Mouse (Mus musculus): ENCODE data around the gene Hyal5. TPM values are rescaled to one million over a fixed set of nuclear protein-coding genes. Genes with fewer than 3 reads are reported as not detected.

Hyal5 gene
- total RNA-seq (2021), result not detected
- long read RNA-seq, experiment 1, result 0 reads
- long read RNA-seq, experiment 2, result 0 reads

- no peak for DNase-seq
- intact Hi-C loops (cut with DNase I), result no loop called here
Observed at GRCm38 (mm10) chr6:24857697-24858096, at the start of gene Hyal5. TSS of gene Hyal5 (plus strand) at chr6:24857997.

DNA sequence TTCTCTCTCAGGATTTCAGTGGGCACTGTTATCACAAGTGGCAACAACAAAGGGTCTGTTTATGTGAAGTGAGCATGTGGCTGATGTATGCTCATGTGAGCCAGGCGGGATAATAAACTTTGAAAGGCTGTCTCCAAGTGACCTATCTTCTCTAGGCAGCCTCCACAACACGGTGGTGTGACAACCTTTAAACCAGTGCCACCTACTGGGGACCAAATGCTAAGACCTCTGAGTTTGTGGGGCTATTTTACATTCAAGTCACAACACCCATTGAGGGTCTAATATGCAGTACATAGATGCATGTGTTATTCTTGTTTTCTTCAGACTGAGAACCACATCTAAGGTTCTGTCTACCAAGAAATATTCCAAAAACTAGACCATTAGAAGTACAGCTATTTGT is 35.7 kb upstream of the Hyal5 start:
- DNase-seq, result no peak
- intact Hi-C loops (cut with DNase I), result no loop called here

DNA sequence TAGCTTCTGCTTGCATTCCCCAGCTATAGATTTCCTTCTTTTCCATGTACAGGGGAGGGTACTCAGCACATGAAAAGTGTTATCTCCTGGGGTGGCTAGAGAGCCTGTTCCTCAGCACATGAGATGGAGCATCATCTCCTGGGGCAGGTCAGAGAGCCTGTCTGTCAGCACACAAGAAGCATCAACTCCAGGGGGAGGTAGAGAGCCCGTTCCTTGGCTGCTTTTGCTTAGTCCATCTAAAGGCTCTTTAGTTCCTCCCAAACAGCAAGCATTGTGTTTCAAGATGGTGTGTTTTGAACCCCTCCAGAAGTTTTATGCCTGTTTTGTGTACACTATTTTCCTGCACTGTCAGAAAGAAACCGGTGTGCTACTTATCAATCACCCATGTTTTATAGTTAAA is 2.5 kb downstream of the Hyal5 start:
- DNase-seq, result no peak
- intact Hi-C loops (cut with DNase I), result no loop called here

DNA sequence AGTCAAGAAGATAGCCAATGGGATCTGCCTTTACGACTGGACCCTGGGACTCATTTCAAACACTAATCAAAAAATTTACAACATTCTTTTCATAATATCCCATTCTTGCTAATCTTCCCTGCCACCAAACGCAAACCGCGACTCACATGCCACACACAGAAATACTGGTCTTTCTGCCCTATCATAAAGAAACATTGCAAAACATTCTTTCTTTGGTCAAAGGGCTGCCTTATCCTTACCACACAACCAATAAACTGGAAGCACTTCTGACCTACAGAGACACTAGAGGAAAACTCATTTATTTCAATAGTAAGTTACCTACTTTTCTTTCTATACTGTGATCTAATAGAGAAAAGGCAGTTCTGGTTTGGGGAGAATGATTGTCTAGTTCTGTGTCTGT is 5.9 kb downstream of the Hyal5 start:
- intact Hi-C loops (cut with DNase I), result no loop called here
- no peak for DNase-seq

DNA sequence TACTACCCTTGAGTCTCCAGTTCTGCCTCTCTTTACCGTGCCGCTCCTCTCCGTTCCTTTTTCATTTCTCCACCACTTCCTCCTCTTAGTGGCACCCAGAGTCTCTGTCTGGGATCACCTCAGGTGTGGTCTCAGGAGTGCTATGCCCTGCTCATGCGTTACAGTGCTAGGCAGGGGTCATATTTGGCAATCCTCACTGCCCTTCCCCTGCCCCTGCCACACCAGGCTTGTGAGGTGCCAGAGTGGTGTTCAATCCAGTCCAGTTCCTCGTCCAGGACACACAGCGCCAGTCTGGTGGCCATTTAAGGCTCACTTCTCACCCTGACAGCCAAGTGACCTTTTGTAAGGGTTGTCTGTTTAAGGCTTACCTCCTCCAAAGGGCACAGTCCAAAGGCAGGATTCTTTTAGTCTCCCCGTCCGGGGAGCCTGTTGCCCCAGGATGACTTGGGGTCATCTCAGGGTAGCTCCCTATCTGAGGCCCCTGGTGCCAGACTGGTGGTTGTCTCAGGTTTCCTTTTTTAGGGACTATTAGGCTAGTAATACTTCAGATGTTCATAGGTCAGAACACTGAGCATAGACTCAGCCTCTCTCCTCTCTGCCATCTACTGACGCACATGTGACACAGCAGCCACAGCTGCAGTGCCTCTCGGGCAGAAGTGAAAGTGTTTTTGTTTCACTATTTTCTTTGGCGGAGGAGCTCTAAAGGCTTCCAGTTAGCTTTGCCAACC is 36.5 kb downstream of the Hyal5 start:
- DNase-seq, result peak in 1 of 2 experiments; percentile 10
- intact Hi-C loops (cut with DNase I), result loop anchor here (10.0 kb wide), 1 partner anchor 170 kb away; no protein-coding TSS in a partner anchor

- intact Hi-C loops (cut with DNase I), result loop anchor here (10.0 kb wide), 1 partner anchor 170 kb away; no protein-coding TSS in a partner anchor
- DNase-seq, result no peak
Observed at GRCm38 (mm10) chr6:24894874-24895183, 37.0 kb downstream of the Hyal5 start.

GRCm38 (mm10) chr6:24905101-24905500 is 47.3 kb downstream of the Hyal5 start:
- no peak for DNase-seq
- intact Hi-C loops (cut with DNase I), result no loop called here

- DNase-seq, result no peak
- intact Hi-C loops (cut with DNase I), result no loop called here
Observed at GRCm38 (mm10) chr6:24907824-24908223, 50.0 kb downstream of the Hyal5 start.

DNA sequence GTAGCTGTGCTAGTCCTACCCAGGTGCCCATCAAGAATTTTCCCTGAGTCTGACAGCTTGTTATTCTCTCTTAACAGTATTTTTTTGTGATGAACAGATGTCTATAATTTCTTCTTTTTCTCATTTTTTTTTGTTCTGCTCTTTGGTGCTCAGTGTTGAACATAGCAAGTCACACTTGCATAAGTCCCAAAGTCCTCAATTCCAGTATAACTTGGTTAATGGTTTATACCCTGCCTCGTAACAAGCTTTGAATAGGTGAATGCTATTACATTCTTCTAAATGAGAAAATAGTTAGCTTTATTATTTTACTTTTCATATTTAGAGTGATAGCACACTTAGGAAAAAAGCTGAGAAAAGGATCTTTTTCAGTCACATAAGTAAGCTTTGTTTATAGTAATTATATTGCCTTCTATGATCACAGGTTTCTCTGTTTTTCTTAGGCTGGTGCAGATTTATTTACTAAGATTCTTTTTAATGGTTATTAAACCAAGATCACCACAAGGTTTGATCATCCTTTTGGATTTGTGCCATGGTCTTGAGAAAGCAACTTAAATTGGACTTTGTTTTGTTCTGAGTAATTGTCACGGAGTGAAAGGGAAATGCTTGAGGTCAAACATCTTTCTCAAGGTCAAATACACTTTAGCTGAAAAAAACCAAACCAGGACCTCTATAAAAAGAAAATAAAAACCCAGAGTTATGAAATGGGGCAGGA is 52.4 kb downstream of the Hyal5 start:
- DNase-seq, result no peak
- intact Hi-C loops (cut with DNase I), result no loop called here

DNA sequence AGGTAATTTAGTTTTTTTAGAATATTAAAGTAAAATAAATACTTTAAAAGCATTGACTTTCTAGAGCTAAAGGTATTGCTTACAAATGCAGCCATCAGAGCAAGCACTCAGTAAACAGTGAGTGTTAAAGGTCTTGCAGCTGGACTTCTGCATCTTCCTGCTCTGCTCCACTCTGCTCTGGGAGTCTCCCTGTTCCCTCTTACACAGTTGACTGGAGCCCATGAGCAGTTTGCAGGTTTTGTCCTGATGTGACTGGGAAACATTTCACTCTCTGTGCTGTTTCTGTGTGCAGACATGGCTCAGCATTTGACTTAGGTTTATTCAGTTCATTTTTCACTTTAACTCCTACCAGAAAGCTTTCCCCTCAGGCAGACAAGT is 52.9 kb downstream of the Hyal5 start:
- no peak for DNase-seq
- intact Hi-C loops (cut with DNase I), result no loop called here

DNA sequence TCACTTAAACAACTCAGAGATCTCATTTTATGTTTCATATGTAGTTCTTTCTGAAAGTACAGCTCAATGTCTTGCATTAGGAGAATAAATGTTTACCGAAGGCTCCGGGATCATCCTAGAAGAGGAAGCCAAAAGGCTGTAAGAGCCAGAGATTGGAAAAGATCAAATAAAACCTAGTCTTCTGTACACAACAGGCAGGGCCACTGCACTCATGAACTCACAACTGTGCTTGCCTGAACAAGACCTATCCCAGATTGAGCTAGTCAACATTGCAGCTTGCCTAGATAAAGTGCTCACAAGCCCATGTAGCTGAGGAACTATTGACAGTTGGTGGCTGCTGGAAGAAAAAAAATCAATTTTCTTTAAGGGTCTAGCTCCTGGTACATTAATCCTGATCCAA is 55.8 kb downstream of the Hyal5 start:
- intact Hi-C loops (cut with DNase I), result no loop called here
- DNase-seq, result no peak

DNA sequence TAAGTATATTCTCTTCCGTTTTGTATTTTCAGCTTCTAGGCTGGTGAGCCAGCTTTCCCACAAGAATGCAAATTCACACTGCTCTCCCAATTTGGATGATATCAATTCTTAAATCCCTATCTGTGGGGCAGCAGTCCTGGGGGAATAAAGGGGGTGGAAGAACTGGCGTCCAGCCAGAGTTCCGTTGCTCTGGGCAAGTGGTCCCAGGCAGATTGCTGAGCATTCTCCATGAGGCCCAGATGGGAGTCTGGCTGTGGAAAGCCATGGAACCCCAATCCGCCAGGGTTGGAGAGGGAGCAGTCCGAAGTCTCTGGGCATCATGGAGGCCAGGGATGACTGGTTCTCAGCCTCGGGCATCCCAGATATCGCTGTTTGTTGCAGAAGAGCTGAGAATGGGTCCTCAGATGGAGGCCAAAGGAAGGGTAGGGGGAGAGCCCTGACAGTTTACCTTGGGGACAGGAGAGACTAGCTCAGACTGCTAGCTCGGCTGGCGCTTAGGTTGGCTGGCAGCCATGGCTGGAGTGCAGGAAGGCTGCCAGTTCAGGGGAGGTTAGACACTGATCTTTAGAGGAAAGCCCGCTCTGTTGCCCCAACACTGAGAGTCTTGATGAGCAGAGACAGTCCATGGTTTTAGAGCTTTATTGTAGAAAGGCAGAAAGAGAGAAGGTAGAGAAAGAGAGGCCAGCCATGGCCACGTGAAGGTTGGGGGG is 67.4 kb downstream of the Hyal5 start:
- no peak for DNase-seq

More for the DNA sequence above, 67.4 kb downstream of the Hyal5 start:
- intact Hi-C loops (cut with DNase I), result no loop called here

Other genes with a start within 250 kb of the Hyal5 start
- 10 to 100 TPM; 30.7 to 32.9 TPM for gene Wasl, start 193.0 kb upstream of the Hyal5 start, total RNA-seq (2021)
- gene Hyal6, start 124.8 kb upstream of the Hyal5 start, total RNA-seq (2021), result not detected
- gene Hyal4, start 109.7 kb upstream of the Hyal5 start, total RNA-seq (2021), result not detected
- not detected for gene Spam1, start 66.8 kb upstream of the Hyal5 start, total RNA-seq (2021)
- gene Tmem229a, start 98.3 kb downstream of the Hyal5 start, total RNA-seq (2021), result under 1 TPM in 1 of 2 experiments, not detected in 1; 0.07 TPM

Data from heart, postnatal 14 days (tissue).